Mouse (Mus musculus) heart, embryonic 16.5 days (tissue): ENCODE measurements around the gene 1700010B08Rik. TPM values are rescaled to one million over a fixed set of nuclear protein-coding genes. Genes with fewer than 3 reads are reported as not detected.
"Not testable (repeated sequence)": the region's sequence is repeated elsewhere in the genome, so short reads cannot be mapped to it uniquely, and the experiment has no call there.

Experiments
- ATAC-seq: fragments of 200-750 bp; cut with Nextera tagmentation; replicated peaks from 2 replicates; pipeline ENCODE4 v1.8.0; 2017; ENCODE audit warnings: moderate number of reproducible peaks; ENCODE audit not compliant: insufficient read depth, low FRiP score; ENCODE audit errors: extremely low read depth
- H3K27ac ChIP-seq: fragments of 300-500 bp; sonication (generic); 2 replicates; pipeline ENCODE4 v1.5.1; 2014; ENCODE audit warnings: mild to moderate bottlenecking, low read length, control low read depth, moderate library complexity
- H3K27me3 ChIP-seq: fragments of 300-500 bp; sonication (generic); 2 replicates; pipeline ENCODE4 v1.6.1; 2014; ENCODE audit warnings: low read length, mixed read lengths; ENCODE audit not compliant: control insufficient read depth, insufficient read depth
- H3K36me3 ChIP-seq: fragments of 300-500 bp; sonication (generic); 2 replicates; pipeline ENCODE4 v1.6.1; 2014; ENCODE audit not compliant: control insufficient read depth, insufficient read depth
- H3K4me1 ChIP-seq: fragments of 300-500 bp; sonication (generic); 2 replicates; pipeline ENCODE4 v1.6.1; 2014; ENCODE audit warnings: low read length, mixed read lengths; ENCODE audit not compliant: control insufficient read depth, insufficient read depth
- H3K4me2 ChIP-seq: fragments of 300-500 bp; sonication (generic); 2 replicates; pipeline ENCODE4 v1.6.1; 2014; ENCODE audit warnings: low read depth, mild to moderate bottlenecking, control low read depth, low read length
- H3K4me3 ChIP-seq: fragments of 300-500 bp; sonication (generic); 2 replicates; pipeline ENCODE4 v1.5.1; 2014; ENCODE audit warnings: mild to moderate bottlenecking, control low read depth, low read length
- H3K9ac ChIP-seq: fragments of 300-500 bp; sonication (generic); 2 replicates; pipeline ENCODE4 v1.6.1; 2014; ENCODE audit warnings: low read length, control low read depth
- H3K9me3 ChIP-seq: fragments of 300-500 bp; sonication (generic); replicated peaks from 2 replicates; pipeline ENCODE4 v1.6.1; 2016; ENCODE audit warnings: low read length; ENCODE audit not compliant: control insufficient read depth
- WGBS: fragments of 180-500 bp; shearing (Covaris S2); extraction: QIAGEN DNeasy Blood & Tissue Kit; methylation state at CpG from one replicate; pipeline ENCODE4 v1.1.7; 2014; 5-methylcytosine and 5-hydroxymethylcytosine counted together
- polyA plus RNA-seq: library from polyadenylated mRNA; unstranded; fragments of >200 nt; fragmentation: Nextera tagmentation; extraction: Ambion mirVana; gene quantifications from 2 replicates; pipeline ENCODE4 v1.2.1, GENCODE M21; 2015

1700010B08Rik gene
- polyA plus RNA-seq, 1 experiment from 2014 or later: not detected

GRCm38 (mm10) chr2:173689835-173690234 lies 29.4 kb upstream of the 1700010B08Rik start:
- ATAC-seq: no peak
- Histone ChIP-seq H3K9me3 (no peaks in the 10 kb centered on the region), H3K9ac (no peak overlapping the region), H3K27ac (no peak overlapping the region), H3K4me1 (peaks cover 18% of the 10 kb centered on the region), H3K27me3 (no peaks in the 10 kb centered on the region), H3K4me3 (no peak overlapping the region), H3K36me3 (peaks cover 21% of the 10 kb centered on the region), H3K4me2 (no peak overlapping the region)

- Histone ChIP-seq H3K27me3 (no peaks in the 10 kb centered on the region), H3K9me3 (no peaks in the 10 kb centered on the region), H3K4me3 (no peak overlapping the region), H3K4me2 (no peak overlapping the region), H3K4me1 (peaks cover 18% of the 10 kb centered on the region), H3K9ac (no peak overlapping the region), H3K27ac (no peak overlapping the region), H3K36me3 (peaks cover 34% of the 10 kb centered on the region)
- ATAC-seq: no peak
- WGBS: 82% methylated on average over 6 of the region's 6 CpGs
Measured at GRCm38 (mm10) chr2:173691748-173692147, 27.5 kb upstream of the 1700010B08Rik start.

DNA sequence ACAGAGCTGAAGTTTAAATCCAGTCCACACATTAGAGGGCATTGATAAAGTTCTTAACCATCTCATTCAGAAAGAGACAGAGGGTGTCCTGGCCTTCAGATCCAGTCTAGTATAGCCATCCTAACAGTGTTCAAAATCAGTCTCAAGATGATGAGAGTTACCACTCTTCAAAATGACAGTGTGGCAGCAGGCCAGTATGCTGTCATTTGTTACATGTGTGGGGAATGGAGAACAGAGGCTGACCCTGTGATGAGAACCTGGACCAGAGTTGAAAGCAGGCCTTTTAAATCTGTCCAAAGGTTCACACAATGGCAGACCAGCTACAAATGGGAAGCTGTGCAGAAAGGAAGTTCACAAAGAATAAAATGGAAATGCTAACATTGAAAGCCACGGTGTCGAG lies 26.5 kb upstream of the 1700010B08Rik start:
- Histone ChIP-seq H3K4me3 (no peak overlapping the region), H3K27me3 (no peaks in the 10 kb centered on the region), H3K27ac (peak overlapping the region; percentile 49), H3K9ac (no peak overlapping the region), H3K4me2 (no peak overlapping the region), H3K4me1 (peaks cover 18% of the 10 kb centered on the region), H3K9me3 (no peaks in the 10 kb centered on the region), H3K36me3 (peaks cover 40% of the 10 kb centered on the region)
- 42% methylated on average over 2 of the region's 2 CpGs for WGBS
- peak; percentile 84 for ATAC-seq

DNA sequence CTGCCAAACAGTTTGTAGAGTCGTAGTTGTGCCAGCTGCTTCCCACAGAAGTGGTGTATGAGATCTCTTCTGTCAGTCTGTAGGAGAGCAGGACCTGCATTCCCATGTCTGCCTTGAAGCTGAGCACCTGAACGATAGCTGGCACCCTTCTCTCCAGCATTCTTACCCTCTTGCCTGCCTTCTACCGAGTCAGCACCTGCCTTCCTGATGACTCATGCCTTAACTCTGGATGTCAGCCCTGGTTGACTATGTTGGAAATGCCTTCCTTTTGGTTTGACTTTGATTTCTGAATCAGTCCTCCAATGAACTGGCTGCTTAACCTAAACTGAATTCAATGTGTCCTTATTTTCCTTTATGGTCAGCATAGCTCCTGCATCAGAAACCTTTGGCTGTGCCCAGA lies 20.4 kb upstream of the 1700010B08Rik start:
- peaks cover 42% of the 10 kb centered on the region for H3K36me3 ChIP-seq
- ATAC-seq: no peak
- WGBS: 48% methylated on average over 3 of the region's 3 CpGs

GRCm38 (mm10) chr2:173702096-173702866 lies 16.9 kb upstream of the 1700010B08Rik start:
- no peak overlapping the region for H3K4me2 ChIP-seq
- H3K4me3 ChIP-seq: no peak overlapping the region
- H3K36me3 ChIP-seq: peaks cover 25% of the 10 kb centered on the region
- no peak overlapping the region for H3K9ac ChIP-seq
- ATAC-seq: peak; percentile 64
- WGBS: 43% methylated on average over 16 of the region's 16 CpGs
- peak overlapping the region; percentile 75 for H3K27ac ChIP-seq
- no peaks in the 10 kb centered on the region for H3K27me3 ChIP-seq
- peaks cover 26% of the 10 kb centered on the region for H3K4me1 ChIP-seq
- no peaks in the 10 kb centered on the region for H3K9me3 ChIP-seq

More for the DNA sequence above, 20.4 kb upstream of the 1700010B08Rik start:
- Histone ChIP-seq H3K27ac (no peak overlapping the region), H3K27me3 (no peaks in the 10 kb centered on the region), H3K9ac (no peak overlapping the region), H3K9me3 (no peaks in the 10 kb centered on the region), H3K4me3 (no peak overlapping the region), H3K4me1 (peaks cover 20% of the 10 kb centered on the region), H3K4me2 (no peak overlapping the region)

DNA sequence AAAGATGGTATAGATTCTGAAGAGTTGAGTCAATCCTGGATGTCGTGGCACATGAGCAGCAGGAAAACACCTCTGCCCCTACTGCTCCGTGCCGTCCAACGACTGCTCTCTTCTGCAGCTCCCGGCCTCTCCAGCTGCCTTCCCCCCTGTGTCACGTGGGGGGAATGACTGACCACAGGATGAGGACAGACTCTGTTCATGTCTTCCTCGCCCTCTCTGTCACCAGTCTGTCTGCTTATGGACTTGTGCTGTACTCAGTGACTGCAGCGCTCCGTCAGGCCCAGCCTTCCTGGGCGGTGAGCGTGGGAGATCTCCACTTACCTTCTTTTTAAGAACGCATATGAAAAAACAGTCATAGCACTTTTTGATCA lies 16.4 kb upstream of the 1700010B08Rik start:
- no peak for ATAC-seq
- Histone ChIP-seq H3K36me3 (peaks cover 24% of the 10 kb centered on the region), H3K9ac (no peak overlapping the region)

GRCm38 (mm10) chr2:173705827-173706551 lies 13.2 kb upstream of the 1700010B08Rik start:
- H3K4me3 ChIP-seq: no peak overlapping the region
- no peak overlapping the region for H3K9ac ChIP-seq
- no peaks in the 10 kb centered on the region for H3K27me3 ChIP-seq
- H3K4me1 ChIP-seq: peaks cover 25% of the 10 kb centered on the region
- ATAC-seq: no peak
- 70% methylated on average over 15 of the region's 15 CpGs for WGBS
- no peak overlapping the region for H3K27ac ChIP-seq
- no peak overlapping the region for H3K4me2 ChIP-seq
- no peaks in the 10 kb centered on the region for H3K9me3 ChIP-seq
- H3K36me3 ChIP-seq: peaks cover 15% of the 10 kb centered on the region

More for the DNA sequence above, 16.4 kb upstream of the 1700010B08Rik start:
- Histone ChIP-seq H3K4me2 (no peak overlapping the region), H3K9me3 (no peaks in the 10 kb centered on the region), H3K27me3 (no peaks in the 10 kb centered on the region), H3K4me1 (peaks cover 26% of the 10 kb centered on the region), H3K4me3 (no peak overlapping the region), H3K27ac (peak overlapping the region; percentile 75)
- WGBS: 77% methylated on average over 12 of the region's 12 CpGs

DNA sequence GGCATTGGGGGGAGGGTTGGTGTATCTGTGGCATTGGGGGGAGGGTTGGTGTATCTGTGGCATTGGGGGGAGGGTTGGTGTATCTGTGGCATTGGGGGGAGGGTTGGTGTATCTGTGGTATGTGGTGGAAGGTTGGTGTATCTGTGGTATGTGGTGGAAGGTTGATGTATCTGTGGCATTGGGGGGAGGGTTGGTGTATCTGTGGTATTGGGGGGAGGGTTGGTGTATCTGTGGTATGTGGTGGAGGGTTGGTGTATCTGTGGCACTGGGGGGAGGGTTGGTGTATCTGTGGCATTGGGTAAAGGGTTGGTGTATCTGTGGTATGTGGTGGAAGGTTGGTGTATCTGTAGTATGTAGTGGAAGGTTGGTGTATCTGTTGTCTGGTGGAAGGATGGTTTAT lies 11.6 kb upstream of the 1700010B08Rik start:
- not testable (repeated sequence) for H3K9ac ChIP-seq, H3K9me3 ChIP-seq, H3K27me3 ChIP-seq, H3K4me2 ChIP-seq, H3K4me1 ChIP-seq, H3K4me3 ChIP-seq, H3K36me3 ChIP-seq, ATAC-seq, H3K27ac ChIP-seq

DNA sequence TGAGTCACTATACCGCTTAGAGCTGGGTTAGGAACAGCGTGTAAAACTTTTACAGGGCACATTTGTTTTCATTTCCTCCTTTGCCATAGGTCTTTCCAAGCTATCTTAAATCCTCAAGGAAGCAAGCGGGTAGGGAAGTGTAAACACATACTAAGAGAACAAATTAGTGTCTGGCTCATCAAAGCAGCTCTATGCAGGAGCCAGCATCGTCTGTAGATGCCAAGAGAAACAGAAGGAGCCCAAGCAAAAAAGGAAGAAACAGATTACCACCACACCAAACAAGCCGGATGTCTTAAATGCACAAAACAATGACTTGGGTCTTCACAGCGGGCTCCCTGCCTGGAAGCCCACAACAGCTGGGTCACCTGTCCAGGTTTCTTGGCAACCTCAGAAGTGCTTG lies 9.0 kb upstream of the 1700010B08Rik start:
- Histone ChIP-seq H3K27ac (no peak overlapping the region), H3K9me3 (no peaks in the 10 kb centered on the region), H3K4me2 (no peak overlapping the region), H3K4me3 (no peak overlapping the region), H3K36me3 (peaks cover 2% of the 10 kb centered on the region), H3K9ac (no peak overlapping the region), H3K27me3 (no peaks in the 10 kb centered on the region), H3K4me1 (peaks cover 6% of the 10 kb centered on the region; the same call in 1 of the 2 replicates)
- ATAC-seq: no peak
- WGBS: 77% methylated on average over 6 of the region's 6 CpGs
